Mouse (Mus musculus) testis, adult 2 months (tissue): Measurements from ENCODE around the gene H2-DMb1. TPM values are rescaled to one million over a fixed set of nuclear protein-coding genes. Genes with fewer than 3 reads are reported as not detected.

Source experiments
- H3K27ac ChIP-seq: fragments of 200-500 bp; 2 replicates; pipeline ENCODE4 v1.5.1; 2012; ENCODE audit warnings: low read depth, low read length; ENCODE audit not compliant: control insufficient read depth, insufficient read depth
- H3K27me3 ChIP-seq: fragments of 200-500 bp; 2 replicates; pipeline ENCODE4 v1.6.1; 2012; ENCODE audit warnings: mild to moderate bottlenecking, low read length, moderate library complexity; ENCODE audit not compliant: control insufficient read depth, insufficient read depth
- H3K36me3 ChIP-seq: fragments of 200-500 bp; 2 replicates; pipeline ENCODE4 v1.6.1; 2012; ENCODE audit warnings: mild to moderate bottlenecking, low read length; ENCODE audit not compliant: control insufficient read depth, insufficient read depth
- H3K4me1 ChIP-seq: fragments of 200-500 bp; 2 replicates; pipeline ENCODE4 v1.6.1; 2012; ENCODE audit warnings: low read length; ENCODE audit not compliant: control insufficient read depth, insufficient read depth
- H3K4me3 ChIP-seq: fragments of 200-500 bp; 2 replicates; pipeline ENCODE4 v1.5.1; 2012; ENCODE audit warnings: low read depth, mild to moderate bottlenecking, low read length, moderate library complexity, mixed read lengths; ENCODE audit not compliant: control insufficient read depth
- CTCF ChIP-seq: fragments of 200-500 bp; IDR thresholded peaks from 2 replicates; pipeline ENCODE4 v1.5.1; 2012; ENCODE audit warnings: low read depth, mild to moderate bottlenecking, inconsistent platforms, low read length, moderate library complexity; ENCODE audit not compliant: control insufficient read depth, insufficient read depth, insufficient replicate concordance
- POLR2A ChIP-seq: fragments of 200-500 bp; IDR thresholded peaks from 2 replicates; pipeline ENCODE4 v1.6.1; 2012; ENCODE audit warnings: low read depth, mild to moderate bottlenecking, inconsistent platforms, low read length, moderate library complexity; ENCODE audit not compliant: control insufficient read depth
- polyA plus RNA-seq: library from polyadenylated mRNA; depleted of rRNA; stranded (reverse); fragments of >200 nt; gene quantifications from 2 replicates; pipeline ENCODE4 v1.2.3, GENCODE M21; 2012

Gene H2-DMb1
- polyA plus RNA-seq, 1 experiment, result 9.5 TPM

- H3K27me3 ChIP-seq, result no peaks in the 10 kb centered on the region
- peak within 1 kb of the TSS; percentile 34; the same call in 1 of the 2 replicates for H3K27ac ChIP-seq
- peak within 1 kb of the TSS; percentile 77 for H3K4me3 ChIP-seq
- H3K36me3 ChIP-seq, result no peaks in the 10 kb centered on the region
- TF ChIP-seq CTCF (no peak), POLR2A (no peak)
- H3K4me1 ChIP-seq, result peaks cover 8% of the 10 kb centered on the region
These were observed 34.5 kb downstream of the H2-DMb1 start, which contains the start of the genes Tap1 and Psmb9 for GRCm38 (mm10) chr17:34187261-34187916. TSS of gene Tap1 (plus strand) at chr17:34187553. TSS of gene Psmb9 (minus strand) at chr17:34187764.

GRCm38 (mm10) chr17:34188010-34188409 is 35.1 kb downstream of the H2-DMb1 start:
- no peaks in the 10 kb centered on the region for H3K36me3 ChIP-seq
- TF ChIP-seq CTCF, result no peak
- no peak for TF ChIP-seq POLR2A
- peaks cover 11% of the 10 kb centered on the region for H3K4me1 ChIP-seq
- no peak overlapping the region for H3K27ac ChIP-seq
- peak overlapping the region; percentile 77 for H3K4me3 ChIP-seq
- H3K27me3 ChIP-seq, result no peaks in the 10 kb centered on the region

GRCm38 (mm10) chr17:34188986-34189385 is 36.1 kb downstream of the H2-DMb1 start:
- Histone ChIP-seq H3K27ac (no peak overlapping the region), H3K4me1 (peaks cover 11% of the 10 kb centered on the region), H3K36me3 (no peaks in the 10 kb centered on the region), H3K4me3 (no peak overlapping the region), H3K27me3 (no peaks in the 10 kb centered on the region)
- TF ChIP-seq POLR2A, result no peak
- no peak for TF ChIP-seq CTCF

GRCm38 (mm10) chr17:34192852-34193251 is 40.0 kb downstream of the H2-DMb1 start:
- TF ChIP-seq CTCF (no peak), POLR2A (no peak)
- Histone ChIP-seq H3K4me1 (peaks cover 14% of the 10 kb centered on the region), H3K27me3 (no peaks in the 10 kb centered on the region; the same call in 1 of the 2 replicates), H3K4me3 (no peak overlapping the region), H3K36me3 (no peaks in the 10 kb centered on the region), H3K27ac (no peak overlapping the region)

GRCm38 (mm10) chr17:34193468-34193867 is 40.6 kb downstream of the H2-DMb1 start:
- no peak overlapping the region for H3K27ac ChIP-seq
- H3K36me3 ChIP-seq, result no peaks in the 10 kb centered on the region
- TF ChIP-seq CTCF, result no peak
- TF ChIP-seq POLR2A, result no peak
- H3K4me3 ChIP-seq, result no peak overlapping the region
- H3K27me3 ChIP-seq, result peaks cover 2% of the 10 kb centered on the region; the same call in 1 of the 2 replicates
- H3K4me1 ChIP-seq, result peaks cover 14% of the 10 kb centered on the region

GRCm38 (mm10) chr17:34194723-34195122 is 41.9 kb downstream of the H2-DMb1 start:
- no peak overlapping the region for H3K4me3 ChIP-seq

GRCm38 (mm10) chr17:34196491-34196890 is 43.6 kb downstream of the H2-DMb1 start:
- H3K4me3 ChIP-seq, result no peak overlapping the region
- peaks cover 14% of the 10 kb centered on the region for H3K4me1 ChIP-seq
- no peak overlapping the region for H3K27ac ChIP-seq
- H3K27me3 ChIP-seq, result peaks cover 2% of the 10 kb centered on the region; the same call in 1 of the 2 replicates
- TF ChIP-seq POLR2A (no peak), CTCF (no peak)
- H3K36me3 ChIP-seq, result no peaks in the 10 kb centered on the region

More at GRCm38 (mm10) chr17:34194723-34195122, 41.9 kb downstream of the H2-DMb1 start:
- TF ChIP-seq POLR2A (no peak), CTCF (no peak)
- peaks cover 14% of the 10 kb centered on the region for H3K4me1 ChIP-seq
- H3K27me3 ChIP-seq, result peaks cover 2% of the 10 kb centered on the region; the same call in 1 of the 2 replicates
- H3K36me3 ChIP-seq, result no peaks in the 10 kb centered on the region
- H3K27ac ChIP-seq, result no peak overlapping the region
